Mouse (Mus musculus): Measurements from ENCODE around the gene Gm20388.

DNA sequence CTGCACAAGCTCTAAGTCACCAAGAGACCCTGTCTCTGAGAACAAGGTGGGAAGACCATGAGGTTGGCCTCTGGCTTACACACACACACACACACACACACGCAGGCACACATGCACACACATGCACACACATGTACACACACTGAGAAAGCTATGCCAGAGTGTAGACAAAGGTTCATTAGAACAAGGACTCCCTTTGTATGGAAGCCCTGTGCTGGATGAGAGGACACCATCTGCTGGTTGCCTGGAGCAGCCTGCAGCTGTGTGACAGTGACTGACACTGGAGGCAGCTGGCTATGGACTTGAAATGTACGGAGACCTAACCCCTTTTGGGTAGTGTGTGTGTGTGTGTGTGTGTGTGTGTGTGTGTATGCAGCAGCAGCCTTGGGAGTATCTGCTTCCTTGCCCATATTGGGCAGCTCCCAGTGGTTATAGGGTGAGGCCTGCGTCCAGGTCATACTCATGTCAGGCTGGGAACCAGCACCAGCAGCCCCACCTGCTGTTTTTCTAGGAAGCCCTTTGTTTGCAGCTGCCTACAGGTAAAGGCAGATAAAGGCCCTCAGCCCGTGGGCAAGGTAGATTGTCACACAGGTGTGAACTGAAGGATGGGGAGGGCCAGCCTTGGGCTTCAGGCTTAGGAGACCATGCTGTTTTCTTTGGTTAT lies 4376.0 kb downstream of the Gm20388 start:
- TF ChIP-seq CHD2 (IDR thresholded peaks at IDR 0.05; ENCODE audit: low read depth, low read length) (no peak), ZNF384 (IDR thresholded peaks at IDR 0.05; ENCODE audit: low read depth, low read length) (no peak), HCFC1 (IDR thresholded peaks at IDR 0.05; ENCODE audit: borderline replicate concordance, insufficient read depth, low read length) (no peak), ZC3H11A (IDR thresholded peaks at IDR 0.05; ENCODE audit: borderline replicate concordance, low read depth, low read length) (no peak)
